Mouse (Mus musculus) midbrain, embryonic 16.5 days (tissue): ENCODE data around the gene Popdc3. TPM values are rescaled to one million over a fixed set of nuclear protein-coding genes. Genes with fewer than 3 reads are reported as not detected.

Source experiments
- ATAC-seq: fragments of 200-750 bp; cut with Nextera tagmentation; 2 replicates; pipeline ENCODE4 v1.8.0; 2017; ENCODE audit warnings: moderate TSS enrichment
- H3K27ac ChIP-seq: fragments of 300-500 bp; sonication (generic); 2 replicates; pipeline ENCODE4 v1.5.1; 2014; ENCODE audit warnings: mild to moderate bottlenecking, low read length, mixed read lengths
- H3K27me3 ChIP-seq: fragments of 300-500 bp; sonication (generic); 2 replicates; pipeline ENCODE4 v1.6.1; 2014; ENCODE audit warnings: low read depth, low read length, mixed read lengths; ENCODE audit not compliant: control insufficient read depth, insufficient read depth
- H3K36me3 ChIP-seq: fragments of 300-500 bp; sonication (generic); 2 replicates; pipeline ENCODE4 v1.6.1; 2014; ENCODE audit warnings: mild to moderate bottlenecking, low read length, moderate library complexity, mixed read lengths; ENCODE audit not compliant: control insufficient read depth, insufficient read depth
- H3K4me1 ChIP-seq: fragments of 300-500 bp; sonication (generic); 2 replicates; pipeline ENCODE4 v1.6.1; 2014; ENCODE audit warnings: mild to moderate bottlenecking, low read length, mixed read lengths; ENCODE audit not compliant: control insufficient read depth, insufficient read depth
- H3K4me2 ChIP-seq: fragments of 300-500 bp; sonication (generic); 2 replicates; pipeline ENCODE4 v1.6.1; 2014; ENCODE audit warnings: mild to moderate bottlenecking, low read length, mixed read lengths
- H3K4me3 ChIP-seq: fragments of 300-500 bp; sonication (generic); 2 replicates; pipeline ENCODE4 v1.5.1; 2014; ENCODE audit warnings: low read depth, mild to moderate bottlenecking, low read length, moderate library complexity, mixed read lengths
- H3K9ac ChIP-seq: fragments of 300-500 bp; sonication (generic); 2 replicates; pipeline ENCODE4 v1.6.1; 2014; ENCODE audit warnings: low read depth, low read length, mixed read lengths
- H3K9me3 ChIP-seq: fragments of 300-500 bp; sonication (generic); replicated peaks from 2 replicates; pipeline ENCODE4 v1.6.1; 2014; ENCODE audit warnings: mild to moderate bottlenecking, low read length, mixed read lengths; ENCODE audit not compliant: control insufficient read depth, poor library complexity, severe bottlenecking
- WGBS: fragments of 180-500 bp; shearing (Covaris S2); extraction: QIAGEN DNeasy Blood & Tissue Kit; methylation state at CpG from one replicate; pipeline ENCODE4 v1.1.7; 2014; 5-methylcytosine and 5-hydroxymethylcytosine counted together
- polyA plus RNA-seq: library from polyadenylated mRNA; unstranded; fragments of >200 nt; fragmentation: Nextera tagmentation; extraction: Ambion mirVana; gene quantifications from 2 replicates; pipeline ENCODE4 v1.2.1, GENCODE M21; 2015

Gene Popdc3
- polyA plus RNA-seq, 1 experiment from 2014 or later = 2.2 TPM

DNA sequence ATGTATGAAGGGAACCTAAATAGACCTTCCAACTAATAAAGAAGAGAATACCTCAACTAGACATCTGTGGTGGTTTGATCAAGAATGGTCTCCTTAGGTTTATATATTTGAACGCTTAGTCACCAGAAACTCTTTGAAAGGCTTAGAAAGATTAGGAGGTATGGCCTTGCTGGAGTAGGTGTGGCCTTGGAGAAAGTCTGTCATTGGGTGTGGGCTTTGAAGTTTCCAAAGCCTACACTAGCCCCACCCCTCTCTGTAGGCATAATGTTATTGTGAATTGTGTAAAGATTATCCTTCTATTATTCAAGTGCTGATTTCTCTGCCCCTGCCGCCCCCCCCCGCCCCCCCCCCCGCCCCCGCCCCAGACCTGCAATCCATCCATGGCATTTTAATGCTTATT, 59.6 kb downstream of the Popdc3 start:
- Histone ChIP-seq H3K4me2 (no peak overlapping the region), H3K27ac (no peak overlapping the region), H3K9ac (no peak overlapping the region), H3K36me3 (no peaks in the 10 kb centered on the region), H3K4me1 (no peaks in the 10 kb centered on the region), H3K27me3 (no peaks in the 10 kb centered on the region), H3K4me3 (no peak overlapping the region), H3K9me3 (no peaks in the 10 kb centered on the region)
- no peak for ATAC-seq
- WGBS = 63% methylated on average over 5 of the region's 5 CpGs

DNA sequence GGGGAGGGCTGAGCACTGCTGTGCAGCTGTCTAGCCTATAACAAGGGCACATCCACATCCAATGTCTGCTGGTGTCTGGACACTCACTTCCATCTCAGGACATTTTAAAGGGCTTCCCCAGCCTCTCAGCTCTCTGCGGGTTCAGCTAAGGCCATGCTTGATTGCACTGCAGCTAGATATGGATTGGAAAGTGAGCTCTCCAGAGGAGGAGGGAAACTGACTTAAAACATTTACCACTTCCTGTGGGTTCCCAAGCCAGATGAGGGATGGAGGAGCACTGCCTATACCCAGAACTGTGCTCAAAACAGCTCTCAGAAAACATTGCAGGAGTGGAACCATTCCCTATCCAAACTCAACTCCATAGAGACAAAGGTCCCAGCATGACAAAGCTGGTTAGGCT, 82.6 kb downstream of the Popdc3 start:
- no peaks in the 10 kb centered on the region for H3K36me3 ChIP-seq
- H3K4me1 ChIP-seq = no peaks in the 10 kb centered on the region
- H3K9me3 ChIP-seq = 0 out of 2 replicates have a peak, but pooled peaks cover 5% of the 10 kb centered on the region
- 79% methylated on average over 1 of the region's 1 CpGs for WGBS
- no peak for ATAC-seq
- no peak overlapping the region for H3K4me2 ChIP-seq
- H3K27me3 ChIP-seq = no peaks in the 10 kb centered on the region
- H3K4me3 ChIP-seq = no peak overlapping the region
- no peak overlapping the region for H3K9ac ChIP-seq
- no peak overlapping the region for H3K27ac ChIP-seq

DNA sequence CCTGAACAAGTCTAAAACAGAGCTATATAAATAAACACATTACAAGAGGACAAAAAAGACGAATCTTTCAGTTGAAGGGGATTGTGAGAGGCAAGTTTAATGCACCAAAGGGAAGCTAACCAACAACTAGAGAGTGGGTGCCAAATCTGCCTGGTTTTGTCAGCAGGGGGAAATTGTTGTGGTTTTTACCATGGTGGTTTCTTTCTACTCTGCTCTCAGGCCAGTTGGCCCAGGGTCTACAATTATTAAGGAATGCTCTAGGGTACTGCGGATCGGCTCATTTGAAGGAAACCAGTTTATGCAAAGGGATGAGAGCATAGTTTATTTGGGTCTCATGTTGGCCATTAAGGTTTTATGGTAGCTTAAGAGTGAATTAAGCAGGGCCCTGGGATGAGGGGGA, 84.2 kb downstream of the Popdc3 start:
- H3K4me2 ChIP-seq = no peak overlapping the region
- H3K36me3 ChIP-seq = no peaks in the 10 kb centered on the region
- no peak for ATAC-seq
- H3K4me1 ChIP-seq = no peaks in the 10 kb centered on the region
- no peaks in the 10 kb centered on the region for H3K27me3 ChIP-seq
- H3K9me3 ChIP-seq = no peaks in the 10 kb centered on the region
- H3K9ac ChIP-seq = no peak overlapping the region
- no peak overlapping the region for H3K4me3 ChIP-seq
- 90% methylated on average over 3 of the region's 3 CpGs for WGBS
- H3K27ac ChIP-seq = no peak overlapping the region

DNA sequence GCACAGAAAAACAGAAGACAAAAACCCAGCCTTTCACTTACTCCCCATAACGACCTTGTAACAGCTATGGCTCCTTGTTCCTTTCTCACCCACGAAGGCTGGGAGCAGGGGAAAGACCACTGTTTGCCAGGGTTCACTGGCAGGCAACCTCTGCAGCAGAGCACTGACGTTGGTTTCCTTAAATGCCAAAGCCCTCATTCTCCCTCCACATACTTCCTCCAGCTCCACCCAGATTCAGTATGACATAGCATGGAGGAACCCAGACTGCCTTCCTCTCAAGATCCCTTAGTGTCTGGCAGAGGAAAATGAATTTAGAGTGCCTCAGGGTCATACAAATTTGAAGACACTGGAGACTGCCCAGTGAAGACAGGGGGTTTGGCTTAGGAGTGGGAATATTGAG, 98.6 kb downstream of the Popdc3 start:
- H3K36me3 ChIP-seq = no peaks in the 10 kb centered on the region
- H3K4me1 ChIP-seq = no peaks in the 10 kb centered on the region
- ATAC-seq = no peak
- no peak overlapping the region for H3K4me3 ChIP-seq
- WGBS = 52% methylated on average over 3 of the region's 3 CpGs
- no peak overlapping the region for H3K27ac ChIP-seq
- no peak overlapping the region for H3K4me2 ChIP-seq
- H3K27me3 ChIP-seq = no peaks in the 10 kb centered on the region
- H3K9me3 ChIP-seq = no peaks in the 10 kb centered on the region
- no peak overlapping the region for H3K9ac ChIP-seq

DNA sequence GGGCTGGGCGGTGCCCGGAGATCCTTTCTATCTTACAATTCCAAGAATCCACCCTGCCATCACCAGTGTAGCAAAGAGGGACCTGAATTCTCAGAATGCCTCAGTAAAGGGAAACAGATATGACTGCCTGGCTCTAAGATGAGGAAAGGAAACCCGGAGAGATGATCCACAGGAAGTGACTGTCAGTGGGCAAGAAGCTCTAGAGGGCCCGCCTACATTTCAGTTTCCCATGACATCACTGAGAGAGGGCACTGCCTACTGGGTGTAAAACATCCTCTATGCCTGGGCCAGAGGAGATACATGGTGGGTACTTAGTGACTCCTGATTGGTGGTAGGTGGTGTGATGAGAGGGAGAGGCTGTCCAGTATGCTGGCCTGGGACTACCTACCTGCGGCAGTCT, 99.1 kb downstream of the Popdc3 start:
- Histone ChIP-seq H3K27ac (no peak overlapping the region), H3K9ac (no peak overlapping the region), H3K4me2 (no peak overlapping the region), H3K9me3 (no peaks in the 10 kb centered on the region), H3K36me3 (no peaks in the 10 kb centered on the region), H3K27me3 (no peaks in the 10 kb centered on the region), H3K4me3 (no peak overlapping the region), H3K4me1 (no peaks in the 10 kb centered on the region)
- ATAC-seq = no peak
- 91% methylated on average over 5 of the region's 5 CpGs for whole genome bisulfite sequencing

DNA sequence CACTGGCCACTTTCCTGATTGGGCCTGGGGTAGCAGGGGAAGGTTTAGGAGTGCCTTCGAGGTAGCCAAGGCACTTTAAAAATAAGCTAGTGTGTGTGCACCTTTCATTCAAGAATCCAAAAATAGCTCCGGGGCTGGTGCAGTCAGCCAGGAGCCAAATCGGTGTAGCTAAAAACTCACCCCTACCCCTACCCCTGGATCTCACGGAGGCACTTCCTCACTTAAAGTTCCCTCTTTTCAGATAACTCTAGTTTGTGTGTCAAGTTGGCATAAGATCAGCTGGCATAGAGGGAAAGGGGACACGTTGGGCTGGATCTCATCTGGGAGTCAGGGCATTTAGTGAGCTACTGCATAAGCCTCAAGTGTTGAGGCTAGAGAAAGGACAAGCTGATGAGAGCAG, 107.8 kb downstream of the Popdc3 start:
- H3K4me2 ChIP-seq = no peak overlapping the region
- ATAC-seq = no peak
- H3K36me3 ChIP-seq = no peaks in the 10 kb centered on the region
- H3K4me1 ChIP-seq = no peaks in the 10 kb centered on the region; the same call in 1 of the 2 replicates
- H3K9ac ChIP-seq = no peak overlapping the region
- H3K27me3 ChIP-seq = peaks cover 10% of the 10 kb centered on the region
- WGBS = 86% methylated on average over 5 of the region's 5 CpGs
- no peaks in the 10 kb centered on the region for H3K9me3 ChIP-seq
- no peak overlapping the region for H3K27ac ChIP-seq
- H3K4me3 ChIP-seq = no peak overlapping the region

DNA sequence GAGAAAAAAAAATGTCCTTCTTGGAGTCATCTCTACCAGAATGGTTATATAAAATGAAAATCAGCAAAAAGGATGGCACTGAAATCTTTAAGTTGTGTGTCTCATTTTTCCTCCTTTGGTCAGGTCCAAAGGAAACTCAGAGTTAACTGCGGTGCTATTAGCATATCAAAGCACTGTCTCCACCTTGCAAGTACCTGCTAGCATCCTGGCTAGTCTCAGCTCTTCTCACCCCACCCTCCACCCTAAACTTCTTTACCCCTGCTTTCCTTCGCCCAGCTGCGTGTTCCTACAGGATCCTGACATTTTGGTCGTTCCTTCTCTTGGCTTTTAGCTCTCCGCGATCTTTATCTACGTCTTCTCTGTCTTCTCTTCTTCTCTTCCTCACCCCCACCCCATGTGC, 110.5 kb downstream of the Popdc3 start:
- no peak for ATAC-seq
- no peak overlapping the region for H3K4me3 ChIP-seq
- H3K9me3 ChIP-seq = no peaks in the 10 kb centered on the region
- H3K9ac ChIP-seq = no peak overlapping the region
- WGBS = 59% methylated on average over 7 of the region's 7 CpGs
- H3K36me3 ChIP-seq = no peaks in the 10 kb centered on the region
- peaks cover 10% of the 10 kb centered on the region for H3K27me3 ChIP-seq
- H3K27ac ChIP-seq = no peak overlapping the region
- H3K4me2 ChIP-seq = no peak overlapping the region
- H3K4me1 ChIP-seq = no peaks in the 10 kb centered on the region; the same call in 1 of the 2 replicates

DNA sequence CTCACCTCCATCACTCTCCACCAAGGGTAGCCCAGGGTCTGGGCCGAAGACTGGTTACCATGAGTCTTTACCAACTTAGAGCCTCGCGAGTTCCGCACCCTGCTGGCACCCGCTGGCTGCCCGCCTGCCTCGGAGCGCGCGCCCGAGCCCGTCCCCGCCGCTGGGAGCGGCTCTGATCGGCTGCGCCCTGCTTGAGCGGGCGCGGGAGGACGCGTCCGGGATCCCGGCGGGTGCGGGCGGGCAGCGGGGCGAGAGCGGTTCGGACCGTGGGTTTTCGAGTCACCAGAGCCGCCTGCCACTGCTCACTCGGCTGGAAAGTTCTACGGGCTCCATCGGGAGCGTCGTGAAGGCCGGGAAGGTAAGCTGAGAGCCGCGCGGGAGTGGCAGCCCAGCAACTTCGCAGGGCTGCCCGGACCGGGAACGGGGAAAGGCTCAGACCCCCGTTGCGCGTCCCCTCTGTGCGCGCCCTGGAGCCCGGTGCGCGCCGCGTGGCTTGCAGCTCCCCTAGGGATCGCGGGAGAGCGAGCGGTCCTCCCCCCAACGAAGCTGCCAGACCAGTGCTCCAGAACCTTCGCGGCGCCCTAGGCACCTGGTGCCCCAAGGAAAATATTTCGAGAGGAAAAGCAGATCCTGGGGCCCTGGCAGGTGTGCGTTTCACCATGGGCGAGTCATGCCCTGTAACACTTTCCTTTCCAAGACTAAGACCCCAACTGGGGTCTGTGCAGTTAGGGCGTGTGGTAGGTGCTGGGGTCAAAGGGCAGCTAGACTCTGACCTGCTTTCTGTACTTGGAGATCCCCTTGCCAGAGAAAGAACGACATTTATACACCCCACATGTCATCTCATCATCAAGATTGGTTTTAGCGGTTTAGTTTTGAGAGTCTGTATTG, 111.6 kb downstream of the Popdc3 start:
- ATAC-seq = peak; percentile 90
- Histone ChIP-seq H3K9ac (peak overlapping the region; percentile 68), H3K36me3 (no peaks in the 10 kb centered on the region), H3K4me1 (no peaks in the 10 kb centered on the region; the same call in 1 of the 2 replicates), H3K27me3 (peaks cover 10% of the 10 kb centered on the region), H3K27ac (no peak overlapping the region), H3K4me2 (peak overlapping the region; percentile 99), H3K4me3 (peak overlapping the region; percentile 61), H3K9me3 (no peaks in the 10 kb centered on the region)
- under 1% methylated on average over 69 of the region's 71 CpGs for WGBS

DNA sequence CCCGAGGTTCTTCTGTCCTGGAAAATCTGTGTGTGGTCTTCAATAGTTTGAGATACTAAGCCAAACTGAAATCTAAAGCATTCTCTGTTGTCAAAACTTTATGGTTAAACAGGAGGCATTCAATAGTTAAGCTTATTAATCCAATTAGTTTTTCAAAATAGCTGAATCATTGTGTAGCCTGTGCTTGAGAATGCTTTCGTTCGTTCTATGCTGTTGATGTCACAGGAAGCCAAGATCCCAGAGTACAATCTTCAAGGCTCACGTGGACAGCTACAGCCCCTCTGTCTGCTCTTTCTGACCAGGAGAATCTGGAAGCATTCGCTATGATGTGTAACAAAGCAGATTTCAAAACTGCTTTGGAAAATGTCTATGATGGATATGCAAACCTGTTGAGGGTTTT, 112.7 kb downstream of the Popdc3 start:
- Histone ChIP-seq H3K27ac (no peak overlapping the region), H3K9me3 (no peaks in the 10 kb centered on the region), H3K9ac (no peak overlapping the region), H3K36me3 (no peaks in the 10 kb centered on the region), H3K4me1 (no peaks in the 10 kb centered on the region; the same call in 1 of the 2 replicates), H3K4me3 (no peak overlapping the region), H3K4me2 (no peak overlapping the region), H3K27me3 (peaks cover 10% of the 10 kb centered on the region)
- WGBS = 33% methylated on average over 5 of the region's 5 CpGs
- ATAC-seq = no peak
